Mouse (Mus musculus) kidney, embryonic 15.5 days (tissue): ENCODE data around the gene Fam43a. TPM values are rescaled to one million over a fixed set of nuclear protein-coding genes. Genes with fewer than 3 reads are reported as not detected.

Source experiments
- ATAC-seq: fragments of 200-750 bp; cut with Nextera tagmentation; replicated peaks from 2 replicates; pipeline ENCODE4 v1.8.0; 2017; ENCODE audit warnings: moderate TSS enrichment; ENCODE audit not compliant: low FRiP score
- H3K27ac ChIP-seq: fragments of 300-500 bp; sonication (generic); 2 replicates; pipeline ENCODE4 v1.5.1; 2015; ENCODE audit warnings: mild to moderate bottlenecking, inconsistent platforms
- H3K27me3 ChIP-seq: fragments of 300-500 bp; sonication (generic); 2 replicates; pipeline ENCODE4 v1.6.1; 2015; ENCODE audit warnings: inconsistent platforms
- H3K36me3 ChIP-seq: fragments of 300-500 bp; sonication (generic); 2 replicates; pipeline ENCODE4 v1.6.1; 2015; ENCODE audit warnings: inconsistent platforms
- H3K4me1 ChIP-seq: fragments of 300-500 bp; sonication (generic); 2 replicates; pipeline ENCODE4 v1.6.1; 2015; ENCODE audit warnings: inconsistent platforms
- H3K4me2 ChIP-seq: fragments of 300-500 bp; sonication (generic); 2 replicates; pipeline ENCODE4 v1.6.1; 2015; ENCODE audit warnings: moderate library complexity, mild to moderate bottlenecking, inconsistent platforms
- H3K4me3 ChIP-seq: fragments of 300-500 bp; sonication (generic); replicated peaks from 2 replicates; pipeline ENCODE4 v1.5.1; 2015; ENCODE audit warnings: mild to moderate bottlenecking, inconsistent platforms
- H3K9ac ChIP-seq: fragments of 300-500 bp; sonication (generic); 2 replicates; pipeline ENCODE4 v1.6.1; 2015; ENCODE audit warnings: mild to moderate bottlenecking, inconsistent platforms
- H3K9me3 ChIP-seq: fragments of 300-500 bp; sonication (generic); replicated peaks from 2 replicates; pipeline ENCODE4 v1.6.1; 2016; ENCODE audit warnings: inconsistent platforms
- WGBS: fragments of 180-500 bp; shearing (Covaris S2); methylation state at CpG from one replicate; pipeline ENCODE4 v1.1.7; 2015; ENCODE audit warnings: mixed read lengths; 5-methylcytosine and 5-hydroxymethylcytosine counted together
- polyA plus RNA-seq: library from polyadenylated mRNA; unstranded; fragments of >200 nt; fragmentation: Nextera tagmentation; extraction: Ambion mirVana; gene quantifications from 2 replicates; pipeline ENCODE4 v1.2.1, GENCODE M21; 2015

The Fam43a gene
- polyA plus RNA-seq, 1 experiment from 2014 or later, result 25.1 TPM

DNA sequence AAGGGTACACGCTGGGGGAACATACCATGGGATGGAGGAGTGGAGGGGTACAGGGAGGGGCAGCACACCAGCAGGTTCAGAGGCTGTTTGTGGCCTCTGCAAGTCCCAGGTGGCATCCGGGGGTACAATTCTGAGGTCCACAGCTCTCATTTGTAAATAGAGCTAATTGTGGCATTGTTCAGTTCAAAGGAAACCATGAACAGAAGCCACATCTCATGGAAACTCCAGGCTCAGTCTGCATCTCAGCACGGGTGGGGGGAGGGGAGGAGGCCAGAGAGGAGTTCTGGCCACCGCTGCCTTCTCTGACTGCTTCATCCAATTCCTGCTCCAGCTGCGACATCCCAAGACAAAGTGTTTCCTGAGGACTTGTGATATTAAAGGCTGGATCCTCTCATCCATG lies 14.6 kb downstream of the Fam43a start:
- Histone ChIP-seq H3K9me3 (no peaks in the 10 kb centered on the region), H3K27me3 (no peaks in the 10 kb centered on the region), H3K4me3 (no peak overlapping the region), H3K4me1 (0 out of 2 replicates have a peak, but pooled peaks cover 6% of the 10 kb centered on the region), H3K9ac (no peak overlapping the region), H3K4me2 (no peak overlapping the region), H3K36me3 (no peaks in the 10 kb centered on the region), H3K27ac (no peak overlapping the region)
- no peak for ATAC-seq
- 21% methylated on average over 5 of the region's 5 CpGs for WGBS

DNA sequence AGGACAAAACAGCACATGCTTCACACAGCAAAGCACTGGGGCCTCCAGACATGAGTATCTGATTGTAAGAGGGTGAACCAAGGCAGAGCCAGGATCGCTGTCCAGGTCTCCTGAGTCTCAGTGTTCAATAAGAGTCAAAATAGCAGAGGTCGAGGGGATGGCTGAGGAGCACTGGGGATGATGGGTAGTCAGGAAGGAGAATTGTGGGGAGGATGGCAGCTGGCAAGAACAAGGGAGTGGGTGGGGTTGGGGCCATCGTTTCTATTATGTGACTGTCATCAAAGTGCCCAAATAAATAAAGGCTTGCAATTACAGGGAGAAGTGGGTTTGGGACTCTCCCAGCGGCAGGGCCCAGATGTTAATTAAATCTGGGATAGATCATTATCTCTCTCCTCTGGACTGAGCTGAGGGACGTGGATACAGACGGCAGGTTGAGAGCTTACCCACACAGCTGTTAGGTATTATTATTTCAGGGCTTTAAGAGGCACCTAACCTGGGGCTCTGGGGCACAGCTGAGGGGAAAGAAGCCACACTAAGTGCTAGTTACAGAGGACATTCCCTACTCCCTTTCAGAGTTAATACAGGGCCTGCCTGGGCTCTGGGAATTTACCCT lies 15.3 kb downstream of the Fam43a start:
- WGBS, result 27% methylated on average over 6 of the region's 6 CpGs
- H3K4me3 ChIP-seq, result no peak overlapping the region
- no peak for ATAC-seq
- no peaks in the 10 kb centered on the region for H3K36me3 ChIP-seq
- no peaks in the 10 kb centered on the region for H3K9me3 ChIP-seq
- no peaks in the 10 kb centered on the region for H3K27me3 ChIP-seq
- H3K9ac ChIP-seq, result no peak overlapping the region
- H3K4me1 ChIP-seq, result 0 out of 2 replicates have a peak, but pooled peaks cover 6% of the 10 kb centered on the region
- no peak overlapping the region for H3K27ac ChIP-seq
- H3K4me2 ChIP-seq, result no peak overlapping the region

DNA sequence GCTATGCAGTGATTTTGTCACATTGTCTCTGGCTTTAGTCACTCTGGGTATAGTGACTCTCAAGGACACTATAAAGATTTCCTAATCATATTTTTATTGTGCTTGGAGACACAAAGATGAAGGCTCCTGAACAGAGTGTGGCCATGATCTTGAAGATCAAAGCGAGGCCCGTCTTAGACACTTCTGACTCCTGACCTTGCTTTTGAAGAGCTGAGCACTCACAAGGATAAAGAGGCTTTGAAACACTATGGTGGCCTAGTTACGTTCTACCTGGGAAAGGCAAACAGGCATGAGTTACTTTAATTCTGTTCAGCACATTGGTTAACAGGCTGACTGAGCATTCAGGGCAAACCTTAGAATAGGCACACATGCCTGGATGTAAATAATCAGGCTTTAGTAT lies 16.8 kb downstream of the Fam43a start:
- 86% methylated on average over 3 of the region's 3 CpGs for WGBS
- no peak for ATAC-seq
- H3K27ac ChIP-seq, result no peak overlapping the region
- H3K36me3 ChIP-seq, result no peaks in the 10 kb centered on the region
- no peak overlapping the region for H3K4me3 ChIP-seq
- 0 out of 2 replicates have a peak, but pooled peaks cover 6% of the 10 kb centered on the region for H3K4me1 ChIP-seq
- no peak overlapping the region for H3K9ac ChIP-seq
- no peaks in the 10 kb centered on the region for H3K9me3 ChIP-seq
- H3K4me2 ChIP-seq, result no peak overlapping the region
- H3K27me3 ChIP-seq, result no peaks in the 10 kb centered on the region

- Histone ChIP-seq H3K9ac (no peak overlapping the region), H3K4me1 (0 out of 2 replicates have a peak, but pooled peaks cover 2% of the 10 kb centered on the region), H3K27ac (no peak overlapping the region), H3K27me3 (no peaks in the 10 kb centered on the region), H3K9me3 (no peaks in the 10 kb centered on the region), H3K4me2 (no peak overlapping the region), H3K4me3 (no peak overlapping the region), H3K36me3 (no peaks in the 10 kb centered on the region)
- no peak for ATAC-seq
- 75% methylated on average over 7 of the region's 7 CpGs for WGBS
These were observed 24.1 kb downstream of the Fam43a start for GRCm38 (mm10) chr16:30623645-30624044.

GRCm38 (mm10) chr16:30624640-30625039 lies 25.1 kb downstream of the Fam43a start:
- ATAC-seq, result no peak
- no peak overlapping the region for H3K4me2 ChIP-seq
- H3K4me3 ChIP-seq, result no peak overlapping the region
- no peak overlapping the region for H3K9ac ChIP-seq
- H3K36me3 ChIP-seq, result no peaks in the 10 kb centered on the region
- 0 out of 2 replicates have a peak, but pooled peaks cover 2% of the 10 kb centered on the region for H3K4me1 ChIP-seq
- H3K9me3 ChIP-seq, result no peaks in the 10 kb centered on the region
- no peak overlapping the region for H3K27ac ChIP-seq
- no peaks in the 10 kb centered on the region for H3K27me3 ChIP-seq
- 63% methylated on average over 2 of the region's 2 CpGs for WGBS

DNA sequence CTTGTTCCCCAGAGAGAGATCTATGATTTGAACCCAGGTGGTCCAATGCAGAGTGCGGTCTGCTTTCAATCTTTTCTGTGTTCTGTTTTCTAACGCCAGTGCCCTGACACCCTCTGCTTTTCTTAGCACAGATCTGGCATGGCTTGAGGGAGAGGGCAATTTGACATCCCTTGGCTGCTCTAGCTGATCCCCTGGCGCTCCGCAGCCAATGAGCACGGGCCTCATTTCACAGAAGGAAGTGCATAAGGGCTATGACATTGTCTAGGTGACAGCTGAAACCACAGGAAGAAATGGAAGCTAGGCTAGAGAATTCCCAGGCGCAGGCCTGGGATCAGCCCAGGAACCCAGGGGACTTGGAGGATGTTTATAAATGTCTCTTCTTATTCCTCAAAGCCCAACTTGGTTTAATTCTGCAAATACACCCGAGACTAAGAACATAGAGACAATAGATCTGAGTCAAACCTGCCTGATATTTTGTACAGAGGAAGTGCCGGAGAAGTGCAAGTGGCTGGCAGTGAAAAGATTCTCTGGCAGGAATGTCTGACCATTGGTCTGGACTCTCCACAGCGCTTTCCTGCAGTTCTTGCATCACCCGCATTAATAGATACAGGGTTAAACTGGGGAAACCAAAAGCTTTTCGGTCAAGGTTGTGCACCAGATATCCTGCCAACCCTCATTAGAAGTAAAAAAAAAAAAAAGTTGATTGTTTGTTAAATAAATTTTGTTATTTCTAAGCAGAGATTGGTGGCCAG lies 28.2 kb downstream of the Fam43a start:
- WGBS, result 72% methylated on average over 11 of the region's 11 CpGs
- 0 out of 2 replicates have a peak, but pooled peaks cover 2% of the 10 kb centered on the region for H3K4me1 ChIP-seq
- H3K27ac ChIP-seq, result peak overlapping the region; percentile 41; the same call in 1 of the 2 replicates
- H3K4me3 ChIP-seq, result no peak overlapping the region
- no peaks in the 10 kb centered on the region for H3K36me3 ChIP-seq
- H3K4me2 ChIP-seq, result no peak overlapping the region
- no peak overlapping the region for H3K9ac ChIP-seq
- ATAC-seq, result no peak
- H3K27me3 ChIP-seq, result no peaks in the 10 kb centered on the region
- H3K9me3 ChIP-seq, result no peaks in the 10 kb centered on the region

DNA sequence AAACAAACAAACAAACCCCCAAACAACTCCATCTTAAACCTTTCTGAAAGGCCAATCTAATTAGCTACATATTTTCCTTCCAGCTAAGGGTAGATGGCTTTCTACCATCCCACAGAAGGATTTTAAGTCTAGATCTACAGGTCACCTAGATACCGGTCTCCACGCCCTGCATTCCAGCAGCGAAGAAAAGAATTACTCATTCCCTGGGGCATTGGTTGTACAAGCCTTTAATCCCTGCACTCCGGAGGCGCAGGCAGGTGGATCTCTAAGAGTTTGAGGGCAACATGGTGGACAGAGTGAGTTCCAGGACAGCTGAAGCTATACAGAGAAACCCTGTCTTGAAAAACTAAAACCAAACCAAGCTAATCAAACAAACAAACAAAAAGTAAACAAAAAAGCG lies 28.9 kb downstream of the Fam43a start:
- no peaks in the 10 kb centered on the region for H3K27me3 ChIP-seq
- no peak overlapping the region for H3K9ac ChIP-seq
- H3K9me3 ChIP-seq, result no peaks in the 10 kb centered on the region
- no peak overlapping the region for H3K4me3 ChIP-seq
- 68% methylated on average over 6 of the region's 6 CpGs for WGBS
- no peaks in the 10 kb centered on the region for H3K36me3 ChIP-seq
- no peak for ATAC-seq
- H3K4me1 ChIP-seq, result 0 out of 2 replicates have a peak, but pooled peaks cover 2% of the 10 kb centered on the region
- H3K4me2 ChIP-seq, result no peak overlapping the region
- H3K27ac ChIP-seq, result no peak overlapping the region

GRCm38 (mm10) chr16:30629509-30629908 lies 30.0 kb downstream of the Fam43a start:
- Histone ChIP-seq H3K27me3 (no peaks in the 10 kb centered on the region), H3K4me3 (no peak overlapping the region), H3K9me3 (no peaks in the 10 kb centered on the region), H3K9ac (no peak overlapping the region), H3K27ac (no peak overlapping the region), H3K36me3 (no peaks in the 10 kb centered on the region), H3K4me1 (peaks cover 8% of the 10 kb centered on the region; the same call in 1 of the 2 replicates), H3K4me2 (no peak overlapping the region)
- no peak for ATAC-seq
- 88% methylated on average over 5 of the region's 5 CpGs for WGBS

DNA sequence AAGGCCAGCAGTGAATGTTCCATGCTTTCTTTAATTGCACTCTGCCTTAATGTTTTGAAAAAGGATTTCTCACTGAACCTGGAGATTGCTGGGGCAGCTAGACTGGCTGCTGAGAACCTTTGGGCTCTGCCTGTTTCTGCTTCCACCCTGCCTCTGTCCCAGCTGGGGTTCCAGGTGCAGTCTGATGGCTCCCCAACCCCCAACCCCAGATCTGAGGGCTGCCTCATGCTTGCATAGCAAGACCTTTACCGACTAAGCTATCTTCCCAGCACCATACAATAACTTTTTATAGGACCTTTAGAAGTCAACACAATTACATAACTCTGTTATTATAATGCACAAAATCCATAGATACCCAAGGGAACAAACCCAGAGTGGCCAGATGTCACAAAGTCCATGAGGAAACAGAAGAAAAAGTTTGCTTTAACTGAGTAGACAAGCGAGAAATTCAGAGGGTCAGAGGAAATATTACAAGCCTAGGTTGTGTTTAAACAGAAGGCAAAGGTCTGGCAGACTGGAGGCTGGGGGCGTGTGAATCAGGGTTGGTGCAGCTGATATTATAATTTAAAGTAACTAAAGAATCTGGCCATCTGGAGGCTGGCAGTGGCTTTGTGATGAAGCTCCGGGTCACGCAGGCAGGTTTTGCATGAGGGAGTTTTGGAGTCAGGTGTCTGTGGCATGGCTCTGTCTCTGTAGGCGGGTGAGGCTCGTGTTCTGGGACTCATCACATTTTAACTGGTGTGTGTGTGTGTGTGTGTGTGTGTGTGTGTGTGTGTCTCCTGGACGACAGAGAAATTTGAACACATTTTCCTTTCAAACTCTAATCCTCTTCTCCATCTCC lies 34.6 kb downstream of the Fam43a start:
- Histone ChIP-seq H3K4me3 (no peak overlapping the region), H3K27me3 (no peaks in the 10 kb centered on the region), H3K36me3 (no peaks in the 10 kb centered on the region), H3K9ac (no peak overlapping the region), H3K4me2 (no peak overlapping the region), H3K4me1 (peaks cover 5% of the 10 kb centered on the region; the same call in 1 of the 2 replicates), H3K9me3 (no peaks in the 10 kb centered on the region), H3K27ac (peak overlapping the region; percentile 38; the same call in 1 of the 2 replicates)
- peak; percentile 71 for ATAC-seq
- 37% methylated on average over 8 of the region's 8 CpGs for WGBS

- H3K9ac ChIP-seq, result no peak overlapping the region
- H3K4me1 ChIP-seq, result peaks cover 5% of the 10 kb centered on the region; the same call in 1 of the 2 replicates
- H3K27me3 ChIP-seq, result no peaks in the 10 kb centered on the region
- no peak overlapping the region for H3K27ac ChIP-seq
- peaks cover 4% of the 10 kb centered on the region; the same call in 1 of the 2 replicates for H3K9me3 ChIP-seq
- no peak overlapping the region for H3K4me3 ChIP-seq
- whole genome bisulfite sequencing, result 91% methylated on average over 14 of the region's 14 CpGs
- no peaks in the 10 kb centered on the region for H3K36me3 ChIP-seq
- ATAC-seq, result no peak
- no peak overlapping the region for H3K4me2 ChIP-seq
These were observed 39.1 kb downstream of the Fam43a start for GRCm38 (mm10) chr16:30638586-30638985.

DNA sequence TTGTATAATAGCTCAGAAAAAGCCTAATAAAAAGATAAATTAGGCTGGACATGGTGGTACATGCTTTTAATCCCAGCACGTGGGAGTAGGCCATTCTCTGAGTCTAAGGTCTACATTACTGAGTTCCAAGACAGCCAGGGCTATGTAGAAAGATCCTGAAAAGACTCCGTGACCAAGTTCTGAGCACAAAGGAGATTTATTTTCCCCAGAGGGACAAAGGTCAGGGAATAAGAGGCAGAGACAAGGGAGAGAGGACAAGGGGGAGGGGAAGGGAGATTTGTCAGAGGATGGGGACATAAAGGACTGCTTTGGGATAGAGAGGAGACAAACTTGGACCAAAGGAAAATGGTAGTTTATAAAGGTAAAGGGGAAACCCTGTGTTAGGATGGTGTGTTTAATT lies 41.1 kb downstream of the Fam43a start:
- 25% methylated on average over 2 of the region's 2 CpGs for WGBS
- Histone ChIP-seq H3K4me1 (no peaks in the 10 kb centered on the region), H3K27ac (no peak overlapping the region), H3K27me3 (no peaks in the 10 kb centered on the region), H3K36me3 (no peaks in the 10 kb centered on the region), H3K9ac (no peak overlapping the region), H3K4me2 (no peak overlapping the region), H3K9me3 (peaks cover 4% of the 10 kb centered on the region; the same call in 1 of the 2 replicates), H3K4me3 (no peak overlapping the region)
- no peak for ATAC-seq

DNA sequence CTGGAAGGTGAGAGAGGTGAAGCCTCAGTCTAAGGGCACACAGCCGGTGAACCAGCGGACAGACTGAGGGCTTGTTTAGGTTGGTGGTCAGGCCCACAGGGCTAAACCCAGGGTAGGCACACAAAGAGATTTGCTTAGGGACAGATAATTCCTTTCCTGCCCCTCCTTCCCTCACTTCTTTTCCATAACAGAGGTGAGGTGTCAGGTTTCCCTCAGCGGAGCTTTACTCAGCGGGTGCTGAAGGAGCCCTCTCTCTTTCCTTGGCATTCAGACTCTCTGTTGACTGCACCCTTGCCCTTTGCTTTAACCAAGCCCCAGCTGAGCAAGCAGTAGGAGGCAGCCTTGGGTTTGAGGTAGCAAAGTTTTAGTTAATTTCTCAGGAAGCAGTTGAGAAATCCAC lies 41.9 kb downstream of the Fam43a start:
- H3K27ac ChIP-seq, result no peak overlapping the region
- peaks cover 4% of the 10 kb centered on the region; the same call in 1 of the 2 replicates for H3K9me3 ChIP-seq
- H3K4me2 ChIP-seq, result no peak overlapping the region
- peaks cover 8% of the 10 kb centered on the region for H3K4me1 ChIP-seq
- H3K9ac ChIP-seq, result no peak overlapping the region
- H3K36me3 ChIP-seq, result no peaks in the 10 kb centered on the region
- ATAC-seq, result no peak
- no peak overlapping the region for H3K4me3 ChIP-seq
- no peaks in the 10 kb centered on the region for H3K27me3 ChIP-seq
- 55% methylated on average over 4 of the region's 4 CpGs for WGBS
